Mouse (Mus musculus) embryonic facial prominence, embryonic 14.5 days (tissue): Measurements from ENCODE around the gene Tex47. TPM values are rescaled to one million over a fixed set of nuclear protein-coding genes. Genes with fewer than 3 reads are reported as not detected.

Experiments used
- polyA plus RNA-seq: library from polyadenylated mRNA; unstranded; fragments of >200 nt; fragmentation: Nextera tagmentation; extraction: Ambion mirVana; gene quantifications from 2 replicates; pipeline ENCODE4 v1.2.1, GENCODE M21; 2014

Tex47 gene
- polyA plus RNA-seq, 1 experiment from 2014 or later: 0.35 TPM

Other genes with a start within 250 kb of the Tex47 start
- 0.36 and 0.73 TPM in 2 replicates for gene Zfp804b, start 40.6 kb downstream of the Tex47 start, polyA plus RNA-seq